Mouse (Mus musculus): ENCODE measurements around the gene Orai2. TPM values are rescaled to one million over a fixed set of nuclear protein-coding genes. Genes with fewer than 3 reads are reported as not detected.
A peak's percentile ranks its signal among the peaks of the same experiment; 100 is the strongest.
"Not testable (repeated sequence)": the region's sequence is repeated elsewhere in the genome, so short reads cannot be mapped to it uniquely, and the experiment has no call there.

Orai2 gene
- total and polyA plus RNA-seq, 2 experiments: 1.1 to 1.4 TPM

GRCm38 (mm10) chr5:136215211-136215610 is 44.7 kb upstream of the Orai2 start:
- WGBS: 96% methylated on average over 3 of the region's 3 CpGs
- TF ChIP-seq POLR2A (IDR thresholded peaks at IDR 0.05; ENCODE audit: extremely low read depth, insufficient read depth, low read length): no peak
- TF ChIP-seq CTCF (IDR thresholded peaks at IDR 0.05; ENCODE audit: low read depth, low read length): peak; percentile 20; the same call in 1 of the 2 replicates
- no peak overlapping the region for H3K9ac ChIP-seq (ENCODE audit: low read depth, low read length)
- H3K27me3 ChIP-seq (ENCODE audit: control insufficient read depth, insufficient read depth, low read length): no peaks in the 10 kb centered on the region
- H3K4me3 ChIP-seq (ENCODE audit: insufficient read depth, low read depth, low read length): no peak overlapping the region
- H3K36me3 ChIP-seq (ENCODE audit: control insufficient read depth, insufficient read depth, low read length): no peaks in the 10 kb centered on the region
- H3K79me2 ChIP-seq (ENCODE audit: control insufficient read depth, insufficient read depth, low read length): no peaks in the 10 kb centered on the region
- H3K27ac ChIP-seq (replicated peaks; ENCODE audit: insufficient read depth, low read depth, low read length): no peak overlapping the region
- H3K4me1 ChIP-seq (ENCODE audit: control insufficient read depth, insufficient read depth, low read length): peaks cover 3% of the 10 kb centered on the region; the same call in 1 of the 2 replicates
- DNase-seq (ENCODE audit: extremely low read depth, low read depth, low spot score): no peak

- H3K27me3 ChIP-seq (ENCODE audit: control insufficient read depth, insufficient read depth, low read length): no peaks in the 10 kb centered on the region
- H3K4me1 ChIP-seq (ENCODE audit: control insufficient read depth, insufficient read depth, low read length): peaks cover 3% of the 10 kb centered on the region; the same call in 1 of the 2 replicates
- no peak overlapping the region for H3K27ac ChIP-seq (replicated peaks; ENCODE audit: insufficient read depth, low read depth, low read length)
- TF ChIP-seq POLR2A (IDR thresholded peaks at IDR 0.05; ENCODE audit: extremely low read depth, insufficient read depth, low read length): no peak
- no peak for TF ChIP-seq CTCF (IDR thresholded peaks at IDR 0.05; ENCODE audit: low read depth, low read length)
- WGBS: 22% methylated on average over 5 of the region's 5 CpGs
- H3K9ac ChIP-seq (ENCODE audit: low read depth, low read length): no peak overlapping the region
- DNase-seq (ENCODE audit: extremely low read depth, low read depth, low spot score): peak; percentile 91
- no peak overlapping the region for H3K4me3 ChIP-seq (ENCODE audit: insufficient read depth, low read depth, low read length)
- no peaks in the 10 kb centered on the region for H3K36me3 ChIP-seq (ENCODE audit: control insufficient read depth, insufficient read depth, low read length)
- H3K79me2 ChIP-seq (ENCODE audit: control insufficient read depth, insufficient read depth, low read length): no peaks in the 10 kb centered on the region
Measured at GRCm38 (mm10) chr5:136213716-136214115, 43.2 kb upstream of the Orai2 start.

GRCm38 (mm10) chr5:136212716-136213115 is 42.2 kb upstream of the Orai2 start:
- Histone ChIP-seq H3K4me1 (ENCODE audit: control insufficient read depth, insufficient read depth, low read length) (peaks cover 3% of the 10 kb centered on the region; the same call in 1 of the 2 replicates), H3K36me3 (ENCODE audit: control insufficient read depth, insufficient read depth, low read length) (no peaks in the 10 kb centered on the region), H3K4me3 (ENCODE audit: insufficient read depth, low read depth, low read length) (no peak overlapping the region), H3K27me3 (ENCODE audit: control insufficient read depth, insufficient read depth, low read length) (no peaks in the 10 kb centered on the region), H3K27ac (replicated peaks; ENCODE audit: insufficient read depth, low read depth, low read length) (no peak overlapping the region), H3K9ac (ENCODE audit: low read depth, low read length) (no peak overlapping the region), H3K79me2 (ENCODE audit: control insufficient read depth, insufficient read depth, low read length) (no peaks in the 10 kb centered on the region)
- TF ChIP-seq POLR2A (IDR thresholded peaks at IDR 0.05; ENCODE audit: extremely low read depth, insufficient read depth, low read length) (no peak), CTCF (IDR thresholded peaks at IDR 0.05; ENCODE audit: low read depth, low read length) (no peak)
- 90% methylated on average over 11 of the region's 11 CpGs for WGBS
- DNase-seq (ENCODE audit: extremely low read depth, low read depth, low spot score): no peak

- not testable (repeated sequence) for H3K4me1 ChIP-seq (ENCODE audit: control insufficient read depth, insufficient read depth, low read length); H3K79me2 ChIP-seq (ENCODE audit: control insufficient read depth, insufficient read depth, low read length); H3K36me3 ChIP-seq (ENCODE audit: control insufficient read depth, insufficient read depth, low read length); H3K27me3 ChIP-seq (ENCODE audit: control insufficient read depth, insufficient read depth, low read length); H3K9ac ChIP-seq (ENCODE audit: low read depth, low read length); DNase-seq (ENCODE audit: extremely low read depth, low read depth, low spot score); H3K4me3 ChIP-seq (ENCODE audit: insufficient read depth, low read depth, low read length); H3K27ac ChIP-seq (replicated peaks; ENCODE audit: insufficient read depth, low read depth, low read length)
- 92% methylated on average over 14 of the region's 14 CpGs for WGBS
Measured at GRCm38 (mm10) chr5:136211341-136212102, 41.0 kb upstream of the Orai2 start.

- Histone ChIP-seq H3K36me3 (ENCODE audit: control insufficient read depth, insufficient read depth, low read length) (no peaks in the 10 kb centered on the region), H3K4me3 (ENCODE audit: insufficient read depth, low read depth, low read length) (no peak overlapping the region), H3K9ac (ENCODE audit: low read depth, low read length) (no peak overlapping the region), H3K27me3 (ENCODE audit: control insufficient read depth, insufficient read depth, low read length) (no peaks in the 10 kb centered on the region), H3K27ac (replicated peaks; ENCODE audit: insufficient read depth, low read depth, low read length) (no peak overlapping the region), H3K4me1 (ENCODE audit: control insufficient read depth, insufficient read depth, low read length) (peaks cover 3% of the 10 kb centered on the region; the same call in 1 of the 2 replicates), H3K79me2 (ENCODE audit: control insufficient read depth, insufficient read depth, low read length) (no peaks in the 10 kb centered on the region)
- no peak for DNase-seq (ENCODE audit: extremely low read depth, low read depth, low spot score)
- TF ChIP-seq POLR2A (IDR thresholded peaks at IDR 0.05; ENCODE audit: extremely low read depth, insufficient read depth, low read length) (no peak), CTCF (IDR thresholded peaks at IDR 0.05; ENCODE audit: low read depth, low read length) (no peak)
- 56% methylated on average over 5 of the region's 5 CpGs for WGBS
Measured at GRCm38 (mm10) chr5:136210549-136210948, 40.0 kb upstream of the Orai2 start.

GRCm38 (mm10) chr5:136201832-136202231 is 31.3 kb upstream of the Orai2 start:
- H3K27ac ChIP-seq (replicated peaks; ENCODE audit: insufficient read depth, low read depth, low read length): no peak overlapping the region
- DNase-seq (ENCODE audit: extremely low read depth, low read depth, low spot score): peak; percentile 25

More at GRCm38 (mm10) chr5:136201832-136202231, 31.3 kb upstream of the Orai2 start:
- Histone ChIP-seq H3K27me3 (ENCODE audit: control insufficient read depth, insufficient read depth, low read length) (no peaks in the 10 kb centered on the region), H3K9ac (ENCODE audit: low read depth, low read length) (no peak overlapping the region), H3K4me1 (ENCODE audit: control insufficient read depth, insufficient read depth, low read length) (peaks cover 9% of the 10 kb centered on the region), H3K36me3 (ENCODE audit: control insufficient read depth, insufficient read depth, low read length) (no peaks in the 10 kb centered on the region), H3K79me2 (ENCODE audit: control insufficient read depth, insufficient read depth, low read length) (peaks cover 10% of the 10 kb centered on the region; the same call in 1 of the 2 replicates), H3K4me3 (ENCODE audit: insufficient read depth, low read depth, low read length) (no peak overlapping the region)
- WGBS: 27% methylated on average over 7 of the region's 7 CpGs
- TF ChIP-seq POLR2A (IDR thresholded peaks at IDR 0.05; ENCODE audit: extremely low read depth, insufficient read depth, low read length) (no peak), CTCF (IDR thresholded peaks at IDR 0.05; ENCODE audit: low read depth, low read length) (peak; percentile 87)
